Mouse (Mus musculus): ENCODE results near the gene Sp100. TPM values are rescaled to one million over a fixed set of nuclear protein-coding genes. Genes with fewer than 3 reads are reported as not detected.
"Not testable (repeated sequence)": the region's sequence is repeated elsewhere in the genome, so short reads cannot be mapped to it uniquely, and the experiment has no call there.

Sp100 gene
- polyA plus RNA-seq, 1 experiment from 2014 or later, result 0.32 TPM

- not testable (repeated sequence) for ATAC-seq; H3K9me3 ChIP-seq (replicated peaks; ENCODE audit: control insufficient read depth, low read length)
Observed at GRCm38 (mm10) chr1:85618689-85619088, 31.1 kb upstream of the Sp100 start.

GRCm38 (mm10) chr1:85636936-85637335 lies 12.9 kb upstream of the Sp100 start:
- ATAC-seq; H3K9me3 ChIP-seq (replicated peaks; ENCODE audit: control insufficient read depth, low read length); DNase-seq (ENCODE audit: low spot score); H3K4me3 ChIP-seq (ENCODE audit: low read depth, low read length); H3K4me2 ChIP-seq (ENCODE audit: low read length); H3K27me3 ChIP-seq (replicated peaks; ENCODE audit: control insufficient read depth, insufficient read depth, low read length); H3K27ac ChIP-seq (ENCODE audit: low read depth, low read length); H3K9ac ChIP-seq (ENCODE audit: low read length); H3K36me3 ChIP-seq (ENCODE audit: control insufficient read depth, insufficient read depth, low read length); H3K4me1 ChIP-seq (ENCODE audit: control insufficient read depth, insufficient read depth, low read length): not testable (repeated sequence)
- WGBS, result 60% methylated on average over 3 of the region's 3 CpGs

More at GRCm38 (mm10) chr1:85618689-85619088, 31.1 kb upstream of the Sp100 start:
- H3K4me1 ChIP-seq (ENCODE audit: control insufficient read depth, insufficient read depth, low read length); DNase-seq (ENCODE audit: low spot score); H3K4me2 ChIP-seq (ENCODE audit: low read length); H3K27ac ChIP-seq (ENCODE audit: low read depth, low read length); H3K4me3 ChIP-seq (ENCODE audit: low read depth, low read length); H3K9ac ChIP-seq (ENCODE audit: low read length); H3K36me3 ChIP-seq (ENCODE audit: control insufficient read depth, insufficient read depth, low read length); H3K27me3 ChIP-seq (replicated peaks; ENCODE audit: control insufficient read depth, insufficient read depth, low read length): not testable (repeated sequence)
- WGBS, result 73% methylated on average over 1 of the region's 1 CpGs

- not testable (repeated sequence) for H3K36me3 ChIP-seq (ENCODE audit: control insufficient read depth, insufficient read depth, low read length); DNase-seq (ENCODE audit: low spot score); ATAC-seq; H3K4me1 ChIP-seq (ENCODE audit: control insufficient read depth, insufficient read depth, low read length); H3K9ac ChIP-seq (ENCODE audit: low read length); H3K27ac ChIP-seq (ENCODE audit: low read depth, low read length); H3K4me2 ChIP-seq (ENCODE audit: low read length); H3K4me3 ChIP-seq (ENCODE audit: low read depth, low read length); H3K9me3 ChIP-seq (replicated peaks; ENCODE audit: control insufficient read depth, low read length); H3K27me3 ChIP-seq (replicated peaks; ENCODE audit: control insufficient read depth, insufficient read depth, low read length)
- WGBS, result 80% methylated on average over 4 of the region's 4 CpGs
Observed at GRCm38 (mm10) chr1:85638144-85638543, 11.6 kb upstream of the Sp100 start.

DNA sequence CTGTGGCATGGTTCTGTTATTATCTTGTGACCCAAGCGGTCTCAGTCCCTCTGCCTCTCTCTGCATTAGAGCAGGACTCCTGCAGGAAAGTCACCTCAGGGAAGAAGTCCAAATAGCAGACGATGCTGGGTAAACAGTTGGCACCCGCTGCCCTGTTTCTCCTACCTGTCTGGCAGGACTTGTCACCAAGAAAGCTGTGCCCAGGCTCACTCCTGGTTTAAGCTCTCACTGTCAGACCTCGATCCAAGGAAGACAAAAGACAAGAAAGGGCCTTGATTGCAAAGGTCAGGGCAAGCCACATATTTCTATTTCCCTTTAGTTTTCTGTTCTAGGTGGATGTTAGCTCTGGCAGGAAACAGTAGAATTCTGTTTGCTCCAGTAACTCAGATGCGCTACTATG lies 736 bp downstream of the Sp100 start:
- H3K36me3 ChIP-seq (ENCODE audit: control insufficient read depth, insufficient read depth, low read length); H3K9ac ChIP-seq (ENCODE audit: low read length): not testable (repeated sequence)
- 83% methylated on average over 3 of the region's 5 CpGs for WGBS

GRCm38 (mm10) chr1:85651770-85652275 lies 2.0 kb downstream of the Sp100 start:
- H3K4me1 ChIP-seq (ENCODE audit: control insufficient read depth, insufficient read depth, low read length); H3K4me2 ChIP-seq (ENCODE audit: low read length); H3K9ac ChIP-seq (ENCODE audit: low read length); H3K27ac ChIP-seq (ENCODE audit: low read depth, low read length); H3K4me3 ChIP-seq (ENCODE audit: low read depth, low read length); ATAC-seq; H3K27me3 ChIP-seq (replicated peaks; ENCODE audit: control insufficient read depth, insufficient read depth, low read length); H3K9me3 ChIP-seq (replicated peaks; ENCODE audit: control insufficient read depth, low read length); H3K36me3 ChIP-seq (ENCODE audit: control insufficient read depth, insufficient read depth, low read length): not testable (repeated sequence)
- DNase-seq (ENCODE audit: low spot score), result peak; percentile 70
- 76% methylated on average over 13 of the region's 13 CpGs for WGBS

More for the DNA sequence above, 736 bp downstream of the Sp100 start:
- not testable (repeated sequence) for H3K27me3 ChIP-seq (replicated peaks; ENCODE audit: control insufficient read depth, insufficient read depth, low read length); ATAC-seq; H3K9me3 ChIP-seq (replicated peaks; ENCODE audit: control insufficient read depth, low read length); H3K27ac ChIP-seq (ENCODE audit: low read depth, low read length); DNase-seq (ENCODE audit: low spot score); H3K4me2 ChIP-seq (ENCODE audit: low read length); H3K4me1 ChIP-seq (ENCODE audit: control insufficient read depth, insufficient read depth, low read length); H3K4me3 ChIP-seq (ENCODE audit: low read depth, low read length)

GRCm38 (mm10) chr1:85657211-85657610 lies 7.4 kb downstream of the Sp100 start:
- H3K27ac ChIP-seq (ENCODE audit: low read depth, low read length); H3K9ac ChIP-seq (ENCODE audit: low read length); H3K4me2 ChIP-seq (ENCODE audit: low read length); H3K4me3 ChIP-seq (ENCODE audit: low read depth, low read length); ATAC-seq; H3K4me1 ChIP-seq (ENCODE audit: control insufficient read depth, insufficient read depth, low read length); DNase-seq (ENCODE audit: low spot score); H3K36me3 ChIP-seq (ENCODE audit: control insufficient read depth, insufficient read depth, low read length); H3K27me3 ChIP-seq (replicated peaks; ENCODE audit: control insufficient read depth, insufficient read depth, low read length); H3K9me3 ChIP-seq (replicated peaks; ENCODE audit: control insufficient read depth, low read length): not testable (repeated sequence)
- WGBS, result 98% methylated on average over 2 of the region's 2 CpGs

DNA sequence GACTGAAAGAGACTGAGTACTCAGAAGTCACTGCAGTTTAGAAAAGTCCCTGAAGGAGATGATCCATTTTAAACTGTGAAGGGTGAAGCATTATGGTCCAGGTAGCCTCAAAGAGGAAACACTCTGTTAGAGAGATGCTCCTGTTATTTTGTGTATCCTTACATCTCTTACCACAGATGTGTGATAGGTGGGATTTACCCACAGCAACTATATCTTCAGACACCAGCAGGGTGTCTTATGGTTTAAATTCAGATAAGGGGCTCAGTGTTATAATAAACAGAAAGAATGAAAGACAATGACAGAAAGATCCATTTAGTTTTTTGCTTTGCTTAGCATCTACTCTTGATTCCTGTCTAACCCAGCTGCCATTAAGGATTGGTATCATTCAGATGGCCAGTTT lies 14.5 kb downstream of the Sp100 start:
- Histone ChIP-seq H3K4me3 (ENCODE audit: low read depth, low read length) (no peak overlapping the region), H3K27me3 (replicated peaks; ENCODE audit: control insufficient read depth, insufficient read depth, low read length) (no peaks in the 10 kb centered on the region), H3K36me3 (ENCODE audit: control insufficient read depth, insufficient read depth, low read length) (no peaks in the 10 kb centered on the region), H3K4me1 (ENCODE audit: control insufficient read depth, insufficient read depth, low read length) (no peaks in the 10 kb centered on the region), H3K9me3 (replicated peaks; ENCODE audit: control insufficient read depth, low read length) (no peaks in the 10 kb centered on the region), H3K27ac (ENCODE audit: low read depth, low read length) (no peak overlapping the region), H3K4me2 (ENCODE audit: low read length) (no peak overlapping the region), H3K9ac (ENCODE audit: low read length) (no peak overlapping the region)
- no peak for ATAC-seq
- DNase-seq (ENCODE audit: low spot score), result no peak

DNA sequence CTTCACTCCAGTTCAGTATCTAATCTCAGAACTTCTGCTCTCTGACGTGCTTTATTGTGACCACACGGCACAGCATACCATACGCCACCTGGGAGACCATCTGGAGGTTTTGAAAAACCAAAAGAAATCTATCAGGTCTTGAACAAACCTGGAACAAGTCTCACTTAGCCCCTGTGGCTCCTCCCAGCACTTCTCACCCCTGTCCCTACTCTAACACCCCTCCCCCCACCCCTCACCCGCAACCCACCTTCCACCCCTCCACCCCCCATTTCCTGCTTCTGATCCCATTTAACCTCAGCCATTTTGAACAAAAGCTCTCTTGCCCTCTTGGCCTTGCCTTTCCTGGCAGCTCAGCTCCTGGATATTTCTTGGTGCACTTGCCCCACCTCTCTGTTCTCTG lies 30.4 kb downstream of the Sp100 start:
- Histone ChIP-seq H3K27me3 (replicated peaks; ENCODE audit: control insufficient read depth, insufficient read depth, low read length) (no peaks in the 10 kb centered on the region), H3K4me3 (ENCODE audit: low read depth, low read length) (no peak overlapping the region), H3K36me3 (ENCODE audit: control insufficient read depth, insufficient read depth, low read length) (no peaks in the 10 kb centered on the region), H3K4me1 (ENCODE audit: control insufficient read depth, insufficient read depth, low read length) (no peaks in the 10 kb centered on the region), H3K27ac (ENCODE audit: low read depth, low read length) (no peak overlapping the region), H3K9me3 (replicated peaks; ENCODE audit: control insufficient read depth, low read length) (no peaks in the 10 kb centered on the region), H3K9ac (ENCODE audit: low read length) (no peak overlapping the region), H3K4me2 (ENCODE audit: low read length) (no peak overlapping the region)
- DNase-seq (ENCODE audit: low spot score), result no peak
- 70% methylated on average over 4 of the region's 4 CpGs for WGBS
- no peak for ATAC-seq

DNA sequence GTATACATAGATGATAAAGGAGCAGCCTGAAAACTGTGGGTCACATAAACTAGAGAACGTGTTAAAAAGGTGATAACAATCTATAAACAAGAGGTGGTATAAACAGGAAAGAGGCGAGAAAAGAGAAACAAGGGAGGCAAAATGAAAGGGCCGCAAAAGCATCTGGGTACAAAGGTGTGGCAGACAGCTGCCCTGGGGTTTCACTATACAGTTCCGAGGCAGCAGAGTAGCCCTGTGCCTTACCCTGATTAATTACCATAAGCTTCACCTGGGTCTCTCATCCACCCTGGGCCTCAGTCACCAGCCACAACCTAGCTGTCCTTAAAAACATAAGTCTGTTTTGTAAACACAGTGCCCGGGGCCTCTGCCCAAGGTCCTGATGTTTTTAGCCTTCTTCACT lies 36.9 kb downstream of the Sp100 start:
- Histone ChIP-seq H3K27ac (ENCODE audit: low read depth, low read length) (no peak overlapping the region), H3K4me2 (ENCODE audit: low read length) (no peak overlapping the region), H3K36me3 (ENCODE audit: control insufficient read depth, insufficient read depth, low read length) (no peaks in the 10 kb centered on the region), H3K4me3 (ENCODE audit: low read depth, low read length) (no peak overlapping the region), H3K9me3 (replicated peaks; ENCODE audit: control insufficient read depth, low read length) (no peaks in the 10 kb centered on the region), H3K4me1 (ENCODE audit: control insufficient read depth, insufficient read depth, low read length) (no peaks in the 10 kb centered on the region), H3K27me3 (replicated peaks; ENCODE audit: control insufficient read depth, insufficient read depth, low read length) (no peaks in the 10 kb centered on the region), H3K9ac (ENCODE audit: low read length) (no peak overlapping the region)
- 82% methylated on average over 5 of the region's 5 CpGs for WGBS
- ATAC-seq, result no peak
- no peak for DNase-seq (ENCODE audit: low spot score)

Data from forebrain, embryonic 14.5 days (tissue).